Mouse (Mus musculus) left cerebral cortex, postnatal 10 days (tissue): Measurements from ENCODE around the gene Chpt1. TPM values are rescaled to one million over a fixed set of nuclear protein-coding genes. Genes with fewer than 3 reads are reported as not detected.
A peak's percentile ranks its signal among the peaks of the same experiment; 100 is the strongest.
"Not testable (repeated sequence)": the region's sequence is repeated elsewhere in the genome, so short reads cannot be mapped to it uniquely, and the experiment has no call there.

Source experiments
- DNase-seq, 2 experiments: peaks; one replicate each; pipeline ENCODE4 v3.0.0; 2021 to 2022; ENCODE audit warnings: low spot score in 2 of 2, mixed read lengths in 1 of 2; ENCODE audit errors: extremely low spot score in 1 of 2
- intact Hi-C: fragments of 180-260 bp; cut with DNase I; formaldehyde crosslinking; loops from one replicate; pipeline ENCODE4 v1.15.1; 2025
- total RNA-seq, 2 experiments: library from RNA; stranded (reverse); gene quantifications; 2 replicates each; pipeline ENCODE4 v1.2.3; 2021

The Chpt1 gene
- total RNA-seq, 2 experiments from 2014 or later, result 25.2 to 28.2 TPM

DNA sequence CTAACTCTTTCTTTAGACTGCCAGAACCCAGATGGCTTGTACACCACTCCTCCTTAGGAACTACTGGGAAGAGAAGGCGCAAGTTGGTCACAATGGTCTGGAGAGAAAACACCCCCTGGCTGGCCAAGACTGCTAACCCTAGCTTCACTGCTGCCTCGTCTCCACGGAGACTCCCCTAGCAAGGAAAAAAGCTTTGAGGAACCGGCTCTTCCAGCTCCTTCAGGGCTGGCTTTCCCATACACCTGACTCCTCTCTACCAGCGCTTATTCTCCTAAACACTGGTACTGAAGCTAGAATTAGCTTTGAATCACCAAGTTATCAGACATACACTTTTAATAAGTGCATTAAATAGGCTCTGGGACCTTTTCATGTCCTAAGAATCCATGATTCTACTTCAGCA, 3.9 kb downstream of the Chpt1 start:
- intact Hi-C loops, result no loop called here

DNA sequence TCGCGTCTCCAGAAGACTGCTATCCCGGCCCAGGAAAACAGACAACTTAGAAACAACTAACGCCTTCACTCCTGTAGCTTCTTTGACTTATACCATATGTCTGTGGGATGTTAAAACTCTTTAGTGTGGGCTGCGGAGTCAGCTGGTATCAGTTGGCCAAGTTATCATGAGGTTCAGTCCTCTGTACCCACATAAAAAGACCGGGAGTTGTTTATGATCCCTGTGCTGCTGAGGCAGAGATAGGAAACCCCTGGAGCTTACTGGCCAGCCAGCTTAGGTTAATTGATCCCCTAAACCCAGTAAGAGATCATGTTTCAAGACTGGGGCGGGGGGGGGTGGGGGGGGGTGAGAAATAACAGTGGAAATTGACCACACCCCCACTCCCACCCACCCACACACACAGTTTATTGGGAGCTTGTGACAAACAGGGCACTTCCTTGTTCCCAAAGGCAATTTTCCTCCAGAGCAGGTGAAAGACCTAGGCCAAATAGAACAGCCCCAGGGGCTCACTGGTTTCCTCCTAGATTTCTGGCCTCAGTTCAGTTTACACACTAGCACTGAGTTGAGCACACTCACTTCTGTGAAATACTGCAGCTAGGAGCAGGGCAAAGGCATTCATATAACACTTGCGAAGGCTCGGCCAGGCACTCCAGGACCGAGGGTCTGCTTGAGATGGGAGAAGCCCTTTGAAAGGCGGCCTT, 6.9 kb downstream of the Chpt1 start:
- DNase-seq, result no peak
- intact Hi-C loops, result no loop called here

More for the DNA sequence above, 3.9 kb downstream of the Chpt1 start:
- DNase-seq, result no peak

DNA sequence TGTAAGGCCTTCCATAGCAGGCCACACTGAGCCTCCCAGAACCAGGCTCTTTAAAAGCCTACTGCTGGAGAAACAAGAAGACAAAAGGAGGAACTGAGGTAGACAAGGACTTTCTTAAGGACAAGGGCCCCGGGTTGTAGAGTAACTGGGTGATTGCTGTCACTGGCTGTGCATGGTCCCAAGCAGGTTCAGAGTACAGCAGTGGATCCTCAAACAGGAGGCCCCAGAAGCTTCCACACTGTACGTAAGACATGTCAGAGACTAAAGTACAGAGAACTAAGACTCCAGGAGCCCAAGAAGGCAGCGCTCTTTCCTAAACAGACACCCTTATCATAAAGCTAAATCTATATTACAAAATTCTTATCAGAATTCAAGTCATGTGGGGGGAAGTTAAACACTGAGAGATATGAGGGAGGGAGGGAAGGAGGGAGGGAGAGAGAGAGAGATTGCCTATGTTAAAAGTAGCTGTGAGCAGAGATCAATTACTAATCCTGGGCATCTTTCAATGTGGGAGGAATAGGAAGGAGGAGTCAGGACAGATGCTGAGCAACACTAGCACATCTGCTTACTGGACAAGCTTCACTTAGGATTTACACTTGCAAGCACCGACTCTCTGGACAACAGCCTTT, 8.8 kb downstream of the Chpt1 start:
- no peak for DNase-seq
- intact Hi-C loops, result no loop called here

DNA sequence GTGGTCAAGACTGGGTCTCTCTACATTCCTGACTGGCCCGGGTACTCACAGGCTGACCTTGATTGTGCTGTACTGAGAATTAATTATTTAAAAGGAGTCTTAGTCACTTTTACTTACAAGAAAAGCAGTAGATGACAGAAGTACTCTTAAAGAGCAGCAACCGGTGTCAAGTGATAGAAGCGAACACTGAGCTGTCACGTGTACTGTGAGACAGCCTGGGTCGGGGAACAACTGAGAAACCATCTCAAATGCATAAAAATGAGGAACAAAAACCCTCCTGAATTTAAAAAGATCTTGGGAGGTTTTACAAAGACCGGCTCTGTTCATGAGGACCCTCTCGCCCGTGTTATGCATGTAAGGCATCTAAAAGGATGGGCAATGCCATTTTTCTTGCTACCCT, 11.2 kb downstream of the Chpt1 start:
- DNase-seq, result no peak
- intact Hi-C loops, result no loop called here

DNA sequence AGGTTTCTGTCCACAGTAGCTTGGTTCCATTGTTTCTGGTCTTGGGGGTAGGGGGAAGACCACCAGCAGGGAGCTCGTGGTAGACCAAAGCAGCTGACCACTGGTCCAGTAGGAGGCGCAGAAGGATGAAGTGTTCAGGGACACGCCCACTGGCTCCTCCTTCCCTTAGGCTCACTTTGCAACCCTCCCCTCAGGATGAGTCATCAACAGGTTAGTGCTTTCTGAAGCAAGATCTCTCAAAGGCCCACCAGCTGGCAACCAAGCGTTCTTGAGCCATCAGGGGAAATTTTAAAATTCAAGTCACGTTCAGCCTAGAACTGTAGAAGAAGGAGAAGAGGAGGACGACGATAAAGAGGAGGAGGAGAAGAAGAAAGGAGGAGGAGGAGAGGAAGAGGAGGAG, 12.2 kb downstream of the Chpt1 start:
- intact Hi-C loops, result no loop called here
- no peak for DNase-seq

DNA sequence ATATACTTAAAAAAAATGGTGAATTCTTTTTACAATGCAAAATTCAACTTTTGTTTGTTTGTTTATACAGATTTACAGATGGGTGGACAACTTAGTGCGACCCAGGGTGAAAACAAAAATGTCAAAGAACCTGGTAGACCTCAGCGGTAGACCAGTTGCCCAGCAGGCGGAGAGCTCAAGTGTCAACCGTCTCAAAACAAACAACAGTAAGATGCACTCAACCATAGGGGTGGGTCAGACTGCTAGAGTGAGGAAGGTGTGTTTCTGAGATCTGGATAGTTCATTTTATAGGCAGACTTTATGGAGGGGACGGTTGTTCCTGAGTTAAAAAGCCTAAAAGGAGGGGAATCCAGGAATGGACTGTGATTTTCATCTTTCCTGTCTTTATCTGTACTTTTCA, 15.2 kb downstream of the Chpt1 start:
- intact Hi-C loops, result no loop called here
- DNase-seq, result no peak

DNA sequence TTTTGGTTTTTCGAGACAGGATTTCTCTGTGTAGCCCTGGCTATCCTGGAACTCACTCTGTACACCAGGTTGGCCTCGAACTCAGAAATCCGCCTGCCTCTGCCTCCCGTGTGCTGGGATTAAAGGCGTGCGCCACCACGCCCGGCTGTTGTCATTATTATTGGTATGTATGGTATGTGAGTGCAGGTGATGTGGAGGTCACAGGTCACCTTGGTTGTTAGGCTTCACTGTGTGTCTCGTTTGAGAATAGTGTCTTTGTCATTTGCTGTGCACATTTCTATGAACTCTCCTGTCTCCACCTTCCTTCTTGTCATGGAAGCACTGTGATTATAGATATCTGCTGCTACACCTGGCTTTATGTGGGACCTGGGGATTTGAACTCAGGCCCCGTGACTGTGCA, 21.0 kb downstream of the Chpt1 start:
- intact Hi-C loops, DNase-seq: not testable (repeated sequence)

DNA sequence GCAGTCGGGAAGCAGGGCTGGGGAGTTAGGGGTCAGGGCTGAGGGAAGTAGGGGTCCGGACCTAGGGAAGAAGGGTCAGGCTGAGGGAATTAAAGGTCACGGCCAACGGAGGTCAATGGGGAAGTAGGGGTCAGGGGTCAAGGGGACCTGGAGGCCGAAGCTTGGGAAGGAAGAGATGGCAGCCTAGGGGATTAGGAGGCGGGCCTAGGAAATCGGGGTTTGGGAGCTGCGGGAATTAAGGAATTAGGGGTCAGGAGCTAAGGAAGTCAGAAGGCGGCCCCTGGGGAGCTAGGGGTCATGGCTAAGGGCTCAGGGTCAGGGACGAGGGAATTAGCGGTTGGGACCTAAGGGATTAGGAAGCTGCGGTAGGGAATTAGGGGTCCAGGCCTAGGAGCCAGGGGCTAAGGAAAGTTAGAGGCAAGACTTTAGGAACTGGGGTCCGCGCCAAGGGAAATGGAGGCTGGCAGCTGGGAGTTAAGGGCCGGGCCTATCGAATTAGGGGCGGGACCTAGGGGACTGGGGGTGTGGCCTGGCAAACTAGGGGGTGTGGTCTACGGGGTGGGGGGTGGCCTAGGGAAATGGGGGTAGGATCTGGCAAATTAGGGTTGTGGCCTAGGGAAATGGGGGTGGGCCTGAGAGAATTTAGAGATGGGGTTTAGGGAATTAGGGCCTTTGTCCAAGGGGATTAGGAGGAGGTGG, 43.6 kb downstream of the Chpt1 start:
- intact Hi-C loops, result loop anchor here (10.0 kb wide), 1 partner anchor 205 kb away; no protein-coding TSS in a partner anchor
- no peak for DNase-seq

DNA sequence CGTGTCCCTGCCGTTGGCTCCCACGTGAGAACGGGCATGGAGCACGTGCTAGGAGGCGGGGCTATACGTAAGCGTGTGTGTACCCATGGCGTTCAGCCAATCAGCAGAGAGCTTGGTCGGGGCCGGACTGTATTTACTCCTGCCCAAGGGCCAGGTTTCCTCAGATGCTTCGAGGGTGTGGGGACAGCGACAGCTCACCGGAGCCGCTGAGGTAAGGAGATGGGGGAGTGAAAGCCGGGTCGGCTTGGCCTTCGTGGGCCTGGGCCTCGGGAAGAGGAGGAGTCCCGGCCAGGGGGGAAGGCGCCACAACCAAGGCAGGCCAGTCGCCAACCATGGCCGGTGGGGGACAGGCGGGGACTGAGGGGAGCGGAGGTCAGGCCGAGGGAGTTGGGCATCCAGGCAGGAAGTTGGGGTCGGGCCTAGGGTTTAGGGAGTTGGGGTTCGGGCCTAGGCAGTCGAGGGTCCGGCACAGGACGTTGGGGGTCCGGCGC, 44.3 kb downstream of the Chpt1 start, which contains the start of gene Sycp3:
Gene Sycp3, plus strand, starts transcription at position 68 of the 491 bp plus-strand sequence.
- DNase-seq, result peak; percentile 4 to 40
- intact Hi-C loops, result no loop called here

DNA sequence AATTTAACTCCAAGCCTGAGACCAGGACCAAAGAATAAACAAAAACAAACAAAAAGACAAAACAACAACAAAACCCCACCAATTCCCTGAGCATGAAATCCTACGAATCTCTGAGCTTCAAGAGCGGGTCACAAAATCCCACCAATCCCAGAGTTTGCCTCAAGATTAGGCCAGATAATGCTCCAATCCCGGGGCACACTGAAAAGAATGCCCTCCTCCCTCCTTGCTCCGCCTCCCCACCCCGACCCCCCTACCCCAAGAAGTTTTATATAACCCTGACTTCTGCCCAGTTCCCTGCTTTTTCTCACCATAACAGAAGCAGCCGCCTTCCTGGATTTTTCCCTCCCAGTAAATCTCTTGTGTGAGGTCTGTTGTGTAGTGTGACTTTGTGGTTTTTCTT, 46.1 kb downstream of the Chpt1 start:
- DNase-seq, result no peak
- intact Hi-C loops, result no loop called here

DNA sequence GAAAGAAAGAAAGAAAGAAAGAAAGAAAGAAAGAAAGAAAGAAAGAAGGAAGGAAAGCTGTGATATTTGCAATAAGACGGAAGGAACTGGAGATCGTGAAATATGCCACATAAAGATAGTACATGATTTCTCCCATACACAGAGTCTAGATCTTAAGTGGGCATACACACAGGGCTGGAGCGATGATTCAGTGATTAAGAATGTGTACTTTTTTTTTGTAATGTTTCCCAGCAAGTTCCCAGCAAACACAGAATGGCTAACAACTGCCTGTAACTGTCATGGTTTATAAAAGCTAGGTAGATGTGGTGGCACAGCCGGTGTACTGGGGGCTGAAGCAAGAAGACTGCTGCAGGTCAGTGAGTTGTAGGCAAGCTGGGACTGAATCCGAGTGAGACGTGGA, 51.9 kb downstream of the Chpt1 start:
- intact Hi-C loops, result no loop called here
- DNase-seq, result no peak

DNA sequence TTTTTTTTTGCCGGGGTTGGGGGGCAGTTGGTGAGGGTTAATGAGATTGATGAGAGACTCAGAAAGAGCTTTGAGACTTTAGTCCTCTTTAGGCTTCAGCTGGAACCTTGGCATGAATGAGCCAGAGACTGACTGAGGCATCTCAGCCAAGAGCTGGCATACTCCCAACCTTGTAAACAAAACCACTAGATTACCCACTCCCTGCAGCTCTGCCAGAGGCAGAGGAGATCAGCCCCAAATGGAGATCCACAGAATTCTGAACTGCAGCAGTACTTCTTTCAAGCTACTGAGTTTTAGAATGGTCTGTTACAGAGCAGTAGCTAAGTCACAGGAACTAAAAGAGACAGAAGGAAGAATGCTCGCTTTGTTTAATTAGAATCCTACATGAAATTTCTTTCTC, 52.7 kb downstream of the Chpt1 start:
- DNase-seq, result peak in 1 of 2 experiments; percentile 55
- intact Hi-C loops, result no loop called here

DNA sequence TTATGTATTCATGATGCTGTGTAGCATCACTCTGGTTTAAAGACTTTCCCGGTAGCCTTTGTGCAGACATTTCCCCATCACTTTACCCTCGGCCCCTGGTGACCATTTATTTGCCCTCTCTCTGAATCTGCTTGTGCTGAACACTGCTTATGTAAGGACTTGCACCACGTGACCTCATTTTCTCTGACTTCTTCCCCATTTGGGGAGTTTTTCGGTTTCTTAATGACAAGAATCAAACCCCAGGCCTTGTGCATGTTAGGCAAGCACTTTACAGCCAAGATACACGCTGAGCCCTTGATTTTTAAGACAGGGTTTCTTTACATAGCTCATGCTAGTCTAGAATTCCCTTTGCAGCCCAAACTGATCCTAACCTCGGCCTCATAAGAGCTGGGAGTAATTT, 62.6 kb downstream of the Chpt1 start:
- DNase-seq, result no peak
- intact Hi-C loops, result loop anchor here (10.0 kb wide), 1 partner anchor 284 kb away; no protein-coding TSS in a partner anchor

DNA sequence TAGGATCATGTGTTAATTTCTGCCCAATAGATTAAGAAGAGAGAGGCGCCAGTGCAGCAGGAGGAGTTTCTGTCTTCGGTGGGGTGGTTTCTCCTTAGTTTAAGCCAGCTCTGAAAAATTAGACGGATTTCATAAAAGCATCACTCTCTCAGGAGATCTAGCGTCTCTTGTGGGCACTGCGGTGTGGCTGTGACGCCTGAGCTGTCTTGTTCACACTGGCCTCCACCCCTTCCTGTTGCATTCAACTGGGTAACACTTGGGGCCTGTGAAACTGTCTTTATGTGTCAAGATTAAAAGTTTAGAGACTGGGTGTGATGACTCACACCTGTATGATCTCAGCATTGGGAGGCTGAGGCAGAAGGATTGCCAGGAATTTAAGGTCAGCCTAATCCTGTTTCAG, 75.9 kb downstream of the Chpt1 start:
- no peak for DNase-seq
- intact Hi-C loops, result loop anchor here (10.0 kb wide), 1 partner anchor 873 kb away; no protein-coding TSS in a partner anchor

DNA sequence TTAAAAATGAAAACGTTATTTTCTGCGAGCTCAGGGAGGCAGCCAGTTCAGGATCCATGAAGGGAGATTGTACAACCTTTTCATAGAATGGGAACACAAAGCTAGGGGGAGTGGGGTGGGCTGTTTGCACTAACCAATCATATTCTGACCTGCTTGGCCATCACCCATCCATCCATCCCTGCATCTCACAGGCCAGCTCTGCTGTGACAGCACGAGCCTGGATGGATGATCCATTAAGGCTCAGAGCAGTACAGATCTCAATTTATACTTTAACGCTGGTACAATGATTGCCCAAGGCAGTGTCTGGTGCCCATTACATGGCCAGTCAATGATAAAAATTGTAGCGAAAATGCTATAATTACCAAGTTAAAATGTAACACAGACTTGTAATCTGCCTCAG, 77.0 kb downstream of the Chpt1 start:
- no peak for DNase-seq
- intact Hi-C loops, result loop anchor here (1.0 to 10.0 kb wide), 2 partner anchors 49 to 872 kb away; no protein-coding TSS in a partner anchor

DNA sequence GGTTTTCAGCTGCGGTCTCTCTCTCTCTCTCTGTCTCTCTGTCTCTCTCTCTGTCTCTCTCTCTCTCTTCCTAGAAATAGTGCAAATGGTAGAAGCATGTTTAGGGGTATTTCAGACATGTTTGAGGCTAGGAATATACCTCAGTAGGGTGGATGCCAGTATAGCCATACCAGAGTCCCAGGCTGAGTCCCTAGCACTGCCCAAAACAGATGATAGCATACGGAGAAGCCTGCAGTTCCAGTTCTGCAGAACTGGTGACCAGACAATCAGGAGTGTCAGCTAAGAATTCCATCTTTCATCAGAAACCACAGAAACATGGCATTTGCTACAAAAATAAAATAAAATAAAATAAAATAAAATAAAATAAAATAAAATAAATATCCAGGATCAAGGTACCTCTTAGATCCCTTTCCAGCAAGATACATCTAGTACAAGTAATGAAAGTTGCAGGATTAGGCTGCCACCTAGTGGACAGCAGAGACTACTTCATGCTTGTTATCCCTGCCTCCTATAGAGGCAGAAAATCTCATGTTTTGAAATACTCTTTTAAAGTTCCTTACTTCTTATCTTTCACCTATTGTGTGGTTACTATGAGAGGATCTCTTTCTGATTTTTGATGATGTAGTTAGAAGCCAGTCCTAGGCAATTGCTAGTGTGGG, 77.6 kb downstream of the Chpt1 start:
- intact Hi-C loops, result loop anchor here (1.0 to 10.0 kb wide), 2 partner anchors 48 to 871 kb away; no protein-coding TSS in a partner anchor
- DNase-seq, result peak; percentile 57 to 66

DNA sequence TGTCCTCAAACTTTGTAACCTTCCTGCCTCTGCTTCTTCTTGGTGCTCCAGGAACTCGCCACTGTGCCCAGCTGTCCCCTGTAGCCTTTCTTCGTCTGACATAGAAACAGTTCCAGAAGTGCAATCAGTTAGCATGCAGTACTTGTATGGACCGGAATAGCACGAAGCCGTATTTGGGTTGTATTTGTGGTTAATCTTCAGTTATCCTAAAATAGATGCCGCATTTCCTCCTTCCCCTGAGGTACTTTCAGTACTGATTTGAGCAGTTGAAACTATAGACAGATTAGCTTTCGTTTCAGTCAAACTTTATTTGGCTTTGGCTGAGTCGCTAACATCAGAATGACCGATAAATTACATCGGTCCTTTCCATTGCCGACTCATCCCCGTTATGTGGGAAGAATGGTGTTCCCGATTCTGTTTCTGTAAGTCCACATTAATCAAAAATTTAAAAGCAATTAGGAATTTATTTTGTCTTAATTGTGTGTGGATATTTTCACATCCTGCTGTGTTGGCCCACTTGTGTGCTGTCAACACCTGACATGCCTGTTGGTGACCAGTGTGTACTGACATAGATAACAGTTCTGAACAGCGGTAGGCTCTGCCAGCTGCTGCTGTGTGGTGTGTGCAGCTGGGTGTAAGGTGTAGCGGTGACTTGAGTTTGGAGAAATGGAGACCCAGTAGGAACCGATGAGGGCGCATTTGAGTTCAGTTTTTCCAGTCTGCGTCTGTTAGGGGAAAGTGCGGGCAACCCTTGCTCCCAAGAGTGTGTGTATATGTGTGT, 83.0 kb downstream of the Chpt1 start:
- intact Hi-C loops, result loop anchor here (10.0 kb wide), 1 partner anchor 866 kb away; no protein-coding TSS in a partner anchor
- DNase-seq, result no peak

DNA sequence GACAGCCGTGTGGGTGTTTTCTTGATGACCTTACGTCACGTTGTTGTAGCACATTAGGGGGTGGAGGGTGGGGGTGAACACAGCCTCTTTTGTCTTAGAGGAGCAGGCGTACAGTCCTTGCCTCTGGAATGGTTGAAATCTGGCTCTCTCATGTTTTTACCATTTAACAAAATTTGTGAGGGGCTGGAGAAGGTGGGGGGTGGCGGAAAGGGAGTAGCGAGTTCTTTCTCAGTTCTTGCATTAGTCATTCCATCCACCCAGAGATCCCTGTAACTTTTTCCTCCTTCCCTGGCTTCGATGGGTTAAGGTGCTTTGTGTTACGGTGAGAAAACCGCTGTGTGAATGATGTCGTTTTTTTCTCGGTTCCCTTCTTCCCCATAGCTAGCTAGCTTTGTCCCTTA, 83.7 kb downstream of the Chpt1 start:
- intact Hi-C loops, result loop anchor here (10.0 kb wide), 1 partner anchor 865 kb away; no protein-coding TSS in a partner anchor
- no peak for DNase-seq
